Mouse (Mus musculus) 416B (cell line): ENCODE results near the gene Abi3bp.
A peak's percentile ranks its signal among the peaks of the same experiment; 100 is the strongest.

Experiments
- DNase-seq: peaks from one replicate; pipeline ENCODE4 v3.0.0; 2011; ENCODE audit warnings: low read depth

Gene Abi3bp

DNA sequence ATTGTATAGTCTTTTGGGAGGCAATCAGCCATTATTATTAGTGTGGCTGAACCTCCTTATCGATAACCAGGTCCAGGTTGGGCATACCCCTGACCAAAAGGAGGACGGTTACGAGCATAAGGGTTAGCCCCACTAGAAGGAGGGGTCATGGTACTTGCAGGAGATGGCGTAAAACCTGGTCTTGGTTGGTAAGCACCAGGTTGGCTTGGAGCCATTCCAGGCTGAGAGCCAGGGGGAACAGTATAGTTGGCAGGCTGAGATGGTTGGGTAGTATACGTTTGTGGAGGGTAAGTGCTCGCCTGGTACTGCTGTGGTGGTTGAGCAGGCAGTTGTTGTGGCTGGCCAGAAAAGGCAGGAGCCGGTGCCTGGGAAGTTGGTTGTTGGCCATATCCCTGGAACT lies 213.0 kb downstream of the Abi3bp start:
- no peak for DNase-seq

DNA sequence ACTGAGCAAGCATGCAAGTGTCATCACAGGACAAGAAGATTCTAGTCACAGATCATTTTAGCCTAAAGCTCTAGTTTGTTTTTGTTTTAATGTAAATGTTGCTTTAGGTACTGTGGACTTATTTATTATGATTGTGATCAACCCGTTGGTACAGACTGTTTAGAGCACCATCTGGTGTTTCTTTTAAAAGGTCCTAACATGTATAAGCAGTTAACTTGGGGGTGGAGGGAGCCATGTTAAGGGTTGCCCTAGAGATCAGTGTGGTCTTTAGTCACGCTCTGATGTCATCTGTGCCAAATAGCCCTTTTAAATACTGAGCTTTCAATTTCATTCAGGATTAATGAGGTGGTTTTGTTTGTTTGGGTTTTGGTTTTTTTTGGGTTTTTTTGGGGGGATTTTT lies 218.8 kb downstream of the Abi3bp start:
- no peak for DNase-seq

DNA sequence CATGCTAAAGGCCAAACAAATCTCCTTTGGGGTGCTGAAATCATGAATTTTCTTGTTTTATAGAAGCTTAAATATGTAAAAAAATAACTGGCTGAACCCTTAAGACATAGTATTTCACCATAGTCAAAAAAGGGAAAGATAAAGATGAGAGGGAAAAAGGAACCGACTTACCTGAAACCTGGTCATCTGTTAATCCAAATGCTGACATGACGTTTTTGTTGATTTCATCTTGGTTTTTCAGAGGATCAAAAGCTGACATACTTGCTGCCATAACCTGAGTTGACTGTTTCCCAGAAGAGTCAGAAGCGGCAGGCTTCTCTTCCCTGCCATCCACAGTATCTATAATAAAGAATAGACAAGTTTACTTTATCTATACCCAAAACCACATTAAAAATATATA lies 223.2 kb downstream of the Abi3bp start:
- no peak for DNase-seq

DNA sequence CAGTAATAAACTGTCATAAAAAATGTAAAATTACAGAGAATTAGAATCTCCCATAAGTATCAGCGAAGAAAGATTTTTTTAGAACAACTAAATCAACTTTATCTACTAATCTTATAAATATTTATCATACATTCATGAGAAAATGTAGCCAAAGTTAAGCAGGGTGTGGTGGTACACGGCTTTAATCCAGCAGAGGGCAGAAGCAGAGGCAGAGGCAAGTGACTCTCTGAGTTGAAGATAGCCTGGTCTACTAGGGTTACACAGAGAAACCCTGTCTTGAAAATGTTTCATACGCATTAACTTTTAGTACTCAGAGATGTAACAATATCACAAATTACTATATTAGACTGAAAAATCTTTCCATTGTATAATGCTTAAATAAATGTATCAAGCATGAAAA lies 228.1 kb downstream of the Abi3bp start:
- DNase-seq = peak; percentile 23

DNA sequence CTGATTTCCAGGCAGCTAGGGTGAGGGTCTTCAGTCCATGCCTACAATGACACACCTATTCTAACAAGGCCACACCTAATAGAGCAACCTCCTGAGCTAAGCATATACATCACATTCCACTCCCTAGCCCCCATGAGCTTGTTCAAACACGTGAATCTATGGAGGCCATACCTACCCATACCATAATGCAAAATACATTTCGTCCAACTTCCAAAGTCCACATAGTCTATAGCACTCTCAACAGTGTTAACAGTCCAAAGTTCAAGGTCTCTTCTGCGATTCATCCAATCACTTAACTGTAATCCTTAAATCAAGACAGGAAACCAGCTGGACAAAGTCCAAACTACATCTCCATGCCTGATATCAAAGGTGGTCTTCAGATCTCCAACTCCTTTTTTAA lies 232.4 kb downstream of the Abi3bp start:
- DNase-seq = no peak

DNA sequence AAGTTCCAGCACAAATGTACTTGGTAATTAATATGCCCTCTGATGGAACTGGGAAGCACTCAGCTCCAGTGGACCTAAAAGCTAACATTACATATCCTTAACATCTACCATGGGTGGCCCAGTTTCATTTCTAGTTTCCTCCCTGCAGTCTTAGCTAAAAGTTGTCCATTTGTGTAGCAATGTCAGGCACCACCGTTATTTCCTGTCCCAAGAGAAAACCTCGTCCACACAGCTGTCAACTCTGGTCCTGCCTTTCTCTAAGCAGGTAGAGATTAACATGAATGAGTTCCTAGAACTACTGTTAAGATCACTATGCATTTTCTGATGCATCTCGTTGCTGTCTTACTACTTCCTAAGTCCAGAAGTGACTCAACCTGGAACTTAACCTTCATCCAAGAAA lies 237.9 kb downstream of the Abi3bp start:
- DNase-seq = peak; percentile 14

DNA sequence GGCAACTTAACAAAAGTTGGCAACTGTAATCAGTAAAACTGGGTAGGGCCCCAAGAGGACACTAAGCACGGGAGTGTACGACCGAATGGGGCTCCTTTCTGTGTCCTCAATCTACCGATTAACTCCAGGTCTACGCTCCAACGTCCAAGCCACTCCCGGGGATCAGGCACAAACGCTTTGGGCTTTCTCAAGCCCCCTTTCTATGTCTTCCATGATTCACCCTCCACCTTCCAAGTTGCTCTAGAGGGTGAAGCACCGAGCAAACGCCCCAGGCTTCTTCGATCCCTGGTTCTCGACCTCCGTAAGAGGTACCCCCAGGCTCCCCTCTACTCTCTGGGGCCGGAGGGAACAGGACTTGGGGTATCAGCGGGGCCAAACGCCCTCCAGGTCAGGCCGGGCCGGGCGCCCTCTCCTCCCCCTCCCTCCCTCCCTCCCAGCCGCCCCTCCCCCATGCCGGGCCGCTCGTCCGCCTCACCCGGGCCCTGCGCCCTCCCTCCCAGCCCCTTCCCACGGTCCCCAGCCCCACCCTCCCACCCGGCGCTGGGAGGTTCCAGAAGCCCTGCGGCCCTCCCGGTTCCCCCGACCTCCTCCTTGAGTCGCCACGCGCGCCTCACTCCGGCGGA lies 239.0 kb downstream of the Abi3bp start:
- DNase-seq = peak; percentile 31

DNA sequence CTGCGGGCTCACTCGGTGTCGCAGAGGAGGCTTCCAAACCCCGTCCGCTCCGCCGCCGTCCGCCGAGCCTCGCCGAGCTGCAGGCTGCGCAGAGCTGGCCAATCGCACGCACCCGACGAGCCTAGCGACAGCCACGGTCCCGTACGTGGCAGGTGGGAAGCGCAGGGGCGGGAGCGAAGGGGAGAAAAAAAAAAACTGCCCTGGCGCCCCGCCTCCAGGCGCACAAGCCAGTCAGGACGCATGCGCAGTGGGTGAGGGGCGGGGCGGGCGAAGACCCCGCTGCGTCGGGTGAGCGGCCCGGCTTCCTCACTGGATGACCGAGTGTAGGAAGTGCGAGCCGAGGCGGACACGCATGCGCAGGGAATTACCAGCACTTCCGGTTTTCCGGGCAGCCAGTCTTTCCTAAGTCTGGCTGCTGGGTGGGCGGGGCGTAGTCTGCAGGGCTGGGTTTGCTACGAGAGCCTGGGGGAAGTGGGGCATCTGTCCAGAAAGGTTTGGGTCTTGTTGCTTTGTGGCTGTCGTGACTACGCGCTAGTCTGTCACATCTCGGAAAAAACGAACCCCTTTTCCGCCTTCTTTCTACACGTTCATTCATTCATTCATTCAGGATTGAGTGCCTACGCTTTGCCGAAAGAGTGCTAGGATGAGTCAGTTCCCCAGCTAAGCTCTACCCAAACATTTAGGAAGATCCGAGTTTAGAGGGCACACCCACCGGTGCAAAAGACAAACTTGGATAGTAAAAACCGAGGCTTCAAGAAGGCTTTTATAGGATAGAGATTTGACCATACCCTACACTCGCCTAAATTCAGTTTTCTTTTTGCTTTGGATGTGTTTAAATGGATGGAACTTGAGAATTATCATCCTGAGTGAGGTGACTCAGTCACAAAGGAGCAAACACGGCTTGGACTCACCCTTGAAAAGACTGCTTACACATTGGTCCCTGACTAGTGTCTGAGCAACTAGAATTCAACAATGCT lies 239.8 kb downstream of the Abi3bp start, which contains the start of gene Tfg:
Gene Tfg (minus strand): TSS at position 227 of the 977 bp plus-strand sequence.
- peak; percentile 99 for DNase-seq

DNA sequence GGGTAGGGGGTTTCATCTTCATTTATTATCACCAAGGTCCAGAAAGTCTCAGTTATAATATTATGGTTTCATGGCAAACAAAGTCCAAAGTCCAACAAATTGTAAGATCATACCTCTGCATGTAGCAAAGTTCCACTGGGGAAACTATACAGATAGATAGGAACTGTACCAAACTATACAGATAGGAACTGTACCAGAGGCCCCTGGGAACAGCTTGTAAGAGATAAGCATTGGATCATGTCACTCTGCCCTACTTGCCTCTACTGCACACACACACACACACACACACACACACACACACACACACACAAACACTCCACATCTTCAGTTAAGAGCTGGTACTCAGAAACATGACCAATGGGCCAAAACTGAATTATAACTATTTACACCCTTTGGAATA lies 241.4 kb downstream of the Abi3bp start:
- DNase-seq = no peak

DNA sequence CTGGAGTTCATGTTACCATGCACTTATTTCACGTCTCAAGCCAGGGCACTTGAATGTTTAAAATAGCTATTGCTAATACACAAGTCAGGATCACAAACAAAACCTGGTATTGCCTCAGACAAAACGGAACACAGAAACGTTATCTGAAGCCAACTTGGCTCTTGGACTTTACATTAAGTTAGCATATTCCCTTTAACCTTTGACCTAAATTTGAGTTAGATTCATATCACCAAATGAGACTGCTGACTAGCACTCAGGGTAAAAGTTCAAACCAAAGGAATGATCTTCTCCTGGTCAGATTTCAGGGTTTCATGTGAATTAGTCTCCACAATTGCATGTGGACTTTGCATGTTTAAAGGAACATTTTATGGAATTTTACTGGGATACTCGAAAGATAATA lies 244.7 kb downstream of the Abi3bp start:
- DNase-seq = no peak

DNA sequence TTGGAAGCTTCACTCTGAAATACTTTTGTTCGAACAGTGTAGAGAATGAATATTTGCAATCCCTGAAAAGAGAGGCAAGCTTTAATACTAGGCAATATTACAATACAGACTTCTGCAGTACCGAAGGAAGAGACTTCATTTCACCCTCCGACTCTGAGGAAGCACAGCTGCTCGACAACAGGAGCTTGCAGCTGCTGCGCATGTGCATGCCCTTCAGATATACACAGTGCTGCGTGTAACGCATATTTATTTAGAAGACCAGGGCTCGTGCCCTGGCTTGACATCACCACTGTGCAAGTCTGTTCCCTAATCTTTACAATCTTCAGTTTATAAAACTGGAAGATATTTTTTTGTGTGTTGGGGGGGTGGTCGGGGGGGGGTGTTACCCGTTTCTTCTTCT lies 247.2 kb downstream of the Abi3bp start:
- DNase-seq = no peak

DNA sequence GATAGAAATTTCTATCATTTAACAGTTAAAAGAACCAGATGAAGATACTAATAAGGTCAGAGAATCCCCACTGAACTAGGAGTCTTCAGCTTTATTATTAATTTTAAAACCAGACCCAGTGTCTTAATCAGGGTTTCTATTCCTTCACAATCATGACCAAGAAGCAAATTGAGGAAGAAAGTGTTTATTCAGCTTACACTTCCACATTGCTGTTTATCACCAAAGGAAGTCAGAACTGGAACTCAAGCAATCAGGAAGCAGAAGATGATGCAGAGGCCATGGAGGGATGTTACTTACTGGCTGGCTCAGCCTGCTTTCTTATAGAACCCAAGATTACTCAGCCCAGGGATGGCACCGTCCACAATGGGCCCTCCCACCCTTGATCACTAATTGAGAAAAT lies 251.4 kb downstream of the Abi3bp start:
- peak; percentile 21 for DNase-seq
